Mouse (Mus musculus): Measurements from ENCODE around the gene Msh4. TPM values are rescaled to one million over a fixed set of nuclear protein-coding genes. Genes with fewer than 3 reads are reported as not detected.

Msh4 gene
- total and polyA plus RNA-seq, 3 experiments: 0.06 to 0.07 TPM; not detected in 1

DNA sequence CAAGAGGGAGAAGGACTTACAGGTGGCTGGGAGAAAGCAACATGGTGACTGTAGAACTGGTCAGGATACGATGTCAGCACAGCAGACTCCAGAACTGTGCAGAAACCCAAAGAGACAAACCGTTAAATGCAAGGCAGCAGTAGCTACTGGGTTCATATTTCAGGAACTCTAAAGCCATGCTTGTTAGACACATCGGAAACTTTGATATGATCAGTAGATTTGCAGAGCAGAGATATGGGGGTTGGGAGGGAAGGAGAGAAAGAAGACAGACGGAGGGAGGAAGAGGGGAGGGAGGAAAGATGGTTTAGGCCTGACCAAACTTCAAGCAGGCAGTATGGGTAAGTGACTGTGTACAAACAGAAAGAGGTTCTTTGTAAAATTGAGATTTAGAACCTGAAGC is 68.3 kb downstream of the Msh4 start:
- no peak overlapping the region for H3K9ac ChIP-seq (ENCODE audit: low read depth, low read length)
- H3K4me3 ChIP-seq: no peak overlapping the region
- DNase-seq: no peak
- H3K27me3 ChIP-seq (ENCODE audit: control insufficient read depth, insufficient read depth, low read length): no peaks in the 10 kb centered on the region
- H3K4me1 ChIP-seq (ENCODE audit: control insufficient read depth, insufficient read depth, low read length): no peaks in the 10 kb centered on the region
- 54% methylated on average over 4 of the region's 4 CpGs for WGBS
- intact Hi-C loops (cut with DNase I): no loop called here
- H3K27ac ChIP-seq: no peak overlapping the region
- no peaks in the 10 kb centered on the region for H3K36me3 ChIP-seq (ENCODE audit: control insufficient read depth, insufficient read depth, low read length)
- no peaks in the 10 kb centered on the region for H3K79me2 ChIP-seq (replicated peaks; ENCODE audit: control insufficient read depth, insufficient read depth, low read length)
- TF ChIP-seq CTCF (IDR thresholded peaks at IDR 0.05) (no peak), POLR2A (IDR thresholded peaks at IDR 0.05; ENCODE audit: insufficient read depth, low read depth, low read length) (no peak), EP300 (IDR thresholded peaks at IDR 0.05; ENCODE audit: insufficient read depth, low read depth, low read length) (no peak)

DNA sequence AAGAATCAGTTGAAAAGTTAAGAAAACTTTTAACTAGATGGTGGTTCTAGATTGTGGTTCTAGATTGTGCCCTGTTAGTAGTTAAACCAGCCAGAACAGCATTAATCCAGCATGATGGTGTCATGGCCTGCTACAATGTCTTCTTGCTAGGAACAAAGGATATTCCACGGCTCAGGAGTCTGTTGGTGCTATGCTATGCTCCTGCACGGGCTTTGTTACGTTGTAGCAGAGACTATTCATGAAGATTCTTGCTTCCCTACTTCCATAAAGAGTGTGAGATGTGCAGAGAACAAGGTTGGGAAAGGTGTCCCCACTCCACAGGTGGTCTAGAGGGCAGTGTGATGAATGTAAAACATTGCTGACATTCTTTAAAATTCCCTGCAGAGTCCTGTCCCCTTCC is 69.6 kb downstream of the Msh4 start:
- no peak overlapping the region for H3K4me3 ChIP-seq
- no peaks in the 10 kb centered on the region for H3K36me3 ChIP-seq (ENCODE audit: control insufficient read depth, insufficient read depth, low read length)
- WGBS: 78% methylated on average over 3 of the region's 3 CpGs
- no peaks in the 10 kb centered on the region for H3K4me1 ChIP-seq (ENCODE audit: control insufficient read depth, insufficient read depth, low read length)
- intact Hi-C loops (cut with DNase I): no loop called here
- H3K79me2 ChIP-seq (replicated peaks; ENCODE audit: control insufficient read depth, insufficient read depth, low read length): no peaks in the 10 kb centered on the region
- H3K9ac ChIP-seq (ENCODE audit: low read depth, low read length): no peak overlapping the region
- DNase-seq: no peak
- no peaks in the 10 kb centered on the region for H3K27me3 ChIP-seq (ENCODE audit: control insufficient read depth, insufficient read depth, low read length)
- TF ChIP-seq EP300 (IDR thresholded peaks at IDR 0.05; ENCODE audit: insufficient read depth, low read depth, low read length) (no peak), CTCF (IDR thresholded peaks at IDR 0.05) (no peak), POLR2A (IDR thresholded peaks at IDR 0.05; ENCODE audit: insufficient read depth, low read depth, low read length) (no peak)
- no peak overlapping the region for H3K27ac ChIP-seq

DNA sequence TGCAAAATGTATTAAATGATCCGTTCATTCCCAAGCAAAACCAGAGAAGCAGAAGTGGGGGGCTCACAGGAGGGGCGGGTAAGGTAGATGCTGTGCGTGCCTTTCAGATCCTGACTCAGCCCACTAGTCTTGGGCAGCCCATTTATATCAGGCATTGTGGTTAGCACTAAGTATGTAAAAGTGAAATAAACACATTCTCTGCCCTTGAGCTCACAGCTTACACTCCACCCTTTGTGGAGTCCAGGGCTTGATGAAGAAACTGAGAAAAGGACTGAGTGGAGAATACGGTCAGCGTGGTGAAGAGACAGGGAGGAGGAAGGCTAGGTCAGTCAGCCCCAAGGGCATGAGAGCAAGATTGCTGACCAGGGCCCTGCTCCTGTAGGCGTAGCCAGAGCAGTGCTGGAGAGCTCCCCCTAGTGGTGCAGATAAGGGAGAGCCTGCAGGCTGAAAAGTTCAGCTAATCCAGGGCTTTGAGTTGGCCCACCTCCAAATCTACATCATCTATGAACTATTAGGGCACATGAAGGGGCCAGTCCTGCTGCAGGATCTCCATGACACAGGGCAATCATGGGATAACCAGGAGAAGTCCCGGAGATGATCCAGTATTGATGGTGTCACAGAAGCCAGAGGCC is 70.4 kb downstream of the Msh4 start:
- peak; percentile 51 to 54 for DNase-seq
- 58% methylated on average over 7 of the region's 7 CpGs for WGBS
- intact Hi-C loops (cut with DNase I): no loop called here
- no peak overlapping the region for H3K4me3 ChIP-seq
- TF ChIP-seq CTCF (IDR thresholded peaks at IDR 0.05) (peak; percentile 95), EP300 (IDR thresholded peaks at IDR 0.05; ENCODE audit: insufficient read depth, low read depth, low read length) (no peak)
- no peaks in the 10 kb centered on the region for H3K79me2 ChIP-seq (replicated peaks; ENCODE audit: control insufficient read depth, insufficient read depth, low read length)
- H3K27me3 ChIP-seq (ENCODE audit: control insufficient read depth, insufficient read depth, low read length): no peaks in the 10 kb centered on the region
- no peak overlapping the region for H3K27ac ChIP-seq
- no peaks in the 10 kb centered on the region for H3K4me1 ChIP-seq (ENCODE audit: control insufficient read depth, insufficient read depth, low read length)
- no peak overlapping the region for H3K9ac ChIP-seq (ENCODE audit: low read depth, low read length)
- no peaks in the 10 kb centered on the region for H3K36me3 ChIP-seq (ENCODE audit: control insufficient read depth, insufficient read depth, low read length)

DNA sequence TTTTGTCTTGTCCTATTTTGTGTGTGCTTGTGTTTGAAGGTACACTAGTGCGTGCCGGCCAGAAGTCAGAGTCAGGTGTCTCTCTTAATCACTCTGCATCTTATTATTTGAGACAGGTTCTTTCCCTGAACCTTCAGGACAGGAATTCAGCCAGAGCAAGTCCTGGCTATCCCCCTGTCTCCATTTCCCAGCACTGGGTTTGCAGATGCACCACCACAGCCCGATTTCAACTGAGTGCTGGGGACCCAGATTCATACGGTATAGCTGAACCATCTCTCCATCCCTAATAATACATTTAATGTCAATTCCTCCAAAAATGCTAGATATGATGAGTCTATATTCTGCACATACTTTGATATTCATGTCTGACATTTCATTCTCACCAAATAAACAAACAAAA is 71.9 kb downstream of the Msh4 start:
- no peak overlapping the region for H3K9ac ChIP-seq (ENCODE audit: low read depth, low read length)
- H3K27ac ChIP-seq: no peak overlapping the region
- intact Hi-C loops (cut with DNase I): no loop called here
- DNase-seq: no peak
- H3K4me1 ChIP-seq (ENCODE audit: control insufficient read depth, insufficient read depth, low read length): no peaks in the 10 kb centered on the region
- TF ChIP-seq POLR2A (IDR thresholded peaks at IDR 0.05; ENCODE audit: insufficient read depth, low read depth, low read length): no peak
- TF ChIP-seq EP300 (IDR thresholded peaks at IDR 0.05; ENCODE audit: insufficient read depth, low read depth, low read length): no peak
- no peak for TF ChIP-seq CTCF (IDR thresholded peaks at IDR 0.05)
- no peaks in the 10 kb centered on the region for H3K36me3 ChIP-seq (ENCODE audit: control insufficient read depth, insufficient read depth, low read length)
- H3K79me2 ChIP-seq (replicated peaks; ENCODE audit: control insufficient read depth, insufficient read depth, low read length): no peaks in the 10 kb centered on the region
- no peaks in the 10 kb centered on the region for H3K27me3 ChIP-seq (ENCODE audit: control insufficient read depth, insufficient read depth, low read length)
- WGBS: 91% methylated on average over 4 of the region's 4 CpGs
- no peak overlapping the region for H3K4me3 ChIP-seq

DNA sequence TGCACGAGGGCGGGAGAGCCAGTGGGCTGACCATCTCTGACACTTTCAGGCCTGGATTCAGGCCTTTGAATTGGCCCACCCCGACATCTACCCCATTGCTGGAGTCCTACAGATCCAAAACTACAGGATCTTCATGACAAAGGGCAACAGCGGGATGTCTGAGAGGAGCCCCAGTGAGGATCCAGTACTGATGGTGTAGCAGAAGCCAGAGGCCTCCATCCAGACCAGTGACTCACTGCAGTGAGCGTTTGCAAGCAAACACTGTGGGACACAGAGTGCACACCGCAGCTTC is 73.3 kb downstream of the Msh4 start:
- no peak for DNase-seq
- no peaks in the 10 kb centered on the region for H3K4me1 ChIP-seq (ENCODE audit: control insufficient read depth, insufficient read depth, low read length)
- no peak overlapping the region for H3K9ac ChIP-seq (ENCODE audit: low read depth, low read length)
- intact Hi-C loops (cut with DNase I): no loop called here
- 87% methylated on average over 6 of the region's 6 CpGs for WGBS
- no peaks in the 10 kb centered on the region for H3K79me2 ChIP-seq (replicated peaks; ENCODE audit: control insufficient read depth, insufficient read depth, low read length)
- H3K4me3 ChIP-seq: no peak overlapping the region
- TF ChIP-seq POLR2A (IDR thresholded peaks at IDR 0.05; ENCODE audit: insufficient read depth, low read depth, low read length) (no peak), EP300 (IDR thresholded peaks at IDR 0.05; ENCODE audit: insufficient read depth, low read depth, low read length) (no peak), CTCF (IDR thresholded peaks at IDR 0.05) (no peak)
- H3K27ac ChIP-seq: no peak overlapping the region
- H3K27me3 ChIP-seq (ENCODE audit: control insufficient read depth, insufficient read depth, low read length): no peaks in the 10 kb centered on the region
- no peaks in the 10 kb centered on the region for H3K36me3 ChIP-seq (ENCODE audit: control insufficient read depth, insufficient read depth, low read length)

DNA sequence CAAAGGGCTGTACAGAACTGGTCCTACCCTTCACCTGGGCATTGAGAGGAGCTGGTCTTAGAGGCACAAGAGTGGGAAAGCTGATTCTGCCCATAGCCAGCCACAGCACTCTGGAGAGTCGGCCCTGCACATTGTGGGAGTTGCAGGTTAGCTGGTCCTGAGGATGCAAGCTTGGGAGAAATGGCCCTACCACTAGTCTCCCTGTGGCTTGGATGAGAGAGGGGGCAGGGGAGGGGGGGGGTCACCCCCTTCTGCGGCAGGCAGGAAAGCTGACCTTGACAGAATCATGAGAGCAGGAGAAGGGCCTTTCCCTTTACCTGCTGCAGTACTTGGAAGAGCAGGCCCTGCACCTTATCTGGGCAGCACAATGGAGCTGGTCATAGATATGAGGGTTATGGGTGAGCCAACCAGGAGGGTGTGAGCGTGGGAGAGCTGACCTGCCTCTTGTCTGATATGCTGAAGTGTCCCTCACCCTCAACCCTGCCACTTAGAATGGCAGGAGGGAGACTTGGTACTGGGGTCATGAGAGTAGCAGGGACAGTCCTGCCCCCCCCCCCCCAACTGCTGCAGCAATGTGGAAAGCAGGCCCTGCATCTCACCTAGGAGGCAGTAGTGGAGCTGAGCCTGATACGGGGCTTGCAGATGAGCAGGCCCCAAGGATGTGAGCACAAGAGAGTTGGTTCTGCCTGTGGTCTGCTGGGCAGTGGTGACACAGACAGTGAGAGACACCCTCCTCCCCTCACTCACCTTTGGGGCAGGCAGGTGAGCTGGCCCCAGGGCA is 73.9 kb downstream of the Msh4 start:
- Histone ChIP-seq H3K27ac (no peak overlapping the region), H3K79me2 (replicated peaks; ENCODE audit: control insufficient read depth, insufficient read depth, low read length) (no peaks in the 10 kb centered on the region), H3K4me3 (no peak overlapping the region), H3K9ac (ENCODE audit: low read depth, low read length) (no peak overlapping the region), H3K36me3 (ENCODE audit: control insufficient read depth, insufficient read depth, low read length) (no peaks in the 10 kb centered on the region), H3K27me3 (ENCODE audit: control insufficient read depth, insufficient read depth, low read length) (no peaks in the 10 kb centered on the region), H3K4me1 (ENCODE audit: control insufficient read depth, insufficient read depth, low read length) (no peaks in the 10 kb centered on the region)
- TF ChIP-seq CTCF (IDR thresholded peaks at IDR 0.05): no peak
- TF ChIP-seq EP300 (IDR thresholded peaks at IDR 0.05; ENCODE audit: insufficient read depth, low read depth, low read length): no peak
- no peak for TF ChIP-seq POLR2A (IDR thresholded peaks at IDR 0.05; ENCODE audit: insufficient read depth, low read depth, low read length)
- WGBS: 74% methylated on average over 4 of the region's 4 CpGs
- DNase-seq: no peak
- intact Hi-C loops (cut with DNase I): no loop called here

Data from heart, adult 2 months (tissue).